Mouse (Mus musculus) hindbrain, embryonic 14.5 days (tissue): ENCODE results near the gene Mbtps1. TPM values are rescaled to one million over a fixed set of nuclear protein-coding genes. Genes with fewer than 3 reads are reported as not detected.

Experiments used
- ATAC-seq: fragments of 200-750 bp; cut with Nextera tagmentation; 2 replicates; pipeline ENCODE4 v1.8.0; 2017; ENCODE audit warnings: moderate number of reproducible peaks, mild to moderate bottlenecking, moderate TSS enrichment, moderate library complexity; ENCODE audit not compliant: low FRiP score
- DNase-seq: peaks from one replicate; pipeline ENCODE4 v3.0.0-alpha.2; 2015; ENCODE audit warnings: low spot score
- H3K27ac ChIP-seq: fragments of 300-500 bp; sonication (generic); 2 replicates; pipeline ENCODE4 v1.5.1; 2014; ENCODE audit warnings: mild to moderate bottlenecking, moderate library complexity
- H3K27me3 ChIP-seq: fragments of 300-500 bp; sonication (generic); 2 replicates; pipeline ENCODE4 v1.6.1; 2014; ENCODE audit warnings: mild to moderate bottlenecking, low read length, mixed read lengths; ENCODE audit not compliant: control insufficient read depth, insufficient read depth
- H3K36me3 ChIP-seq: fragments of 300-500 bp; sonication (generic); replicated peaks from 2 replicates; pipeline ENCODE4 v1.6.1; 2014; ENCODE audit not compliant: control insufficient read depth, insufficient read depth
- H3K4me1 ChIP-seq: fragments of 300-500 bp; sonication (generic); replicated peaks from 2 replicates; pipeline ENCODE4 v1.6.1; 2014; ENCODE audit warnings: antibody characterized with exemption, low read length, mixed read lengths; ENCODE audit not compliant: control insufficient read depth, insufficient read depth
- H3K4me2 ChIP-seq: fragments of 300-500 bp; sonication (generic); replicated peaks from 2 replicates; pipeline ENCODE4 v1.6.1; 2014; ENCODE audit warnings: mild to moderate bottlenecking, moderate library complexity
- H3K4me3 ChIP-seq: fragments of 300-500 bp; sonication (generic); replicated peaks from 2 replicates; pipeline ENCODE4 v1.5.1; 2014; ENCODE audit warnings: mild to moderate bottlenecking, low read length
- H3K9ac ChIP-seq: fragments of 300-500 bp; sonication (generic); 2 replicates; pipeline ENCODE4 v1.6.1; 2014
- H3K9me3 ChIP-seq: fragments of 300-500 bp; sonication (generic); 2 replicates; pipeline ENCODE4 v1.6.1; 2016; ENCODE audit warnings: low read length; ENCODE audit not compliant: control insufficient read depth
- WGBS: fragments of 180-500 bp; shearing (Covaris S2); extraction: QIAGEN DNeasy Blood & Tissue Kit; methylation state at CpG from one replicate; pipeline ENCODE4 v1.1.7; 2014; 5-methylcytosine and 5-hydroxymethylcytosine counted together
- polyA plus RNA-seq: library from polyadenylated mRNA; unstranded; fragments of >200 nt; fragmentation: Nextera tagmentation; extraction: Ambion mirVana; gene quantifications from 2 replicates; pipeline ENCODE4 v1.2.1, GENCODE M21; 2014

Gene Mbtps1
- polyA plus RNA-seq, 1 experiment from 2014 or later, result 51.1 TPM

- 91% methylated on average over 18 of the region's 18 CpGs for WGBS
- H3K9ac ChIP-seq, result no peak overlapping the region
- H3K9me3 ChIP-seq, result no peaks in the 10 kb centered on the region
- H3K4me1 ChIP-seq, result no peaks in the 10 kb centered on the region
- H3K36me3 ChIP-seq, result peaks cover 50% of the 10 kb centered on the region
- no peak overlapping the region for H3K4me2 ChIP-seq
- ATAC-seq, result no peak
- no peak overlapping the region for H3K4me3 ChIP-seq
- no peaks in the 10 kb centered on the region for H3K27me3 ChIP-seq
- no peak overlapping the region for H3K27ac ChIP-seq
- DNase-seq, result no peak
Observed at GRCm38 (mm10) chr8:119547019-119547691, 11.4 kb downstream of the Mbtps1 start.

GRCm38 (mm10) chr8:119545791-119546190, 12.7 kb downstream of the Mbtps1 start:
- Histone ChIP-seq H3K27ac (no peak overlapping the region), H3K4me3 (no peak overlapping the region), H3K9me3 (no peaks in the 10 kb centered on the region), H3K27me3 (no peaks in the 10 kb centered on the region), H3K9ac (no peak overlapping the region), H3K4me2 (no peak overlapping the region), H3K4me1 (no peaks in the 10 kb centered on the region), H3K36me3 (peaks cover 64% of the 10 kb centered on the region)
- DNase-seq (no peak), ATAC-seq (no peak)
- WGBS, result 93% methylated on average over 6 of the region's 6 CpGs

DNA sequence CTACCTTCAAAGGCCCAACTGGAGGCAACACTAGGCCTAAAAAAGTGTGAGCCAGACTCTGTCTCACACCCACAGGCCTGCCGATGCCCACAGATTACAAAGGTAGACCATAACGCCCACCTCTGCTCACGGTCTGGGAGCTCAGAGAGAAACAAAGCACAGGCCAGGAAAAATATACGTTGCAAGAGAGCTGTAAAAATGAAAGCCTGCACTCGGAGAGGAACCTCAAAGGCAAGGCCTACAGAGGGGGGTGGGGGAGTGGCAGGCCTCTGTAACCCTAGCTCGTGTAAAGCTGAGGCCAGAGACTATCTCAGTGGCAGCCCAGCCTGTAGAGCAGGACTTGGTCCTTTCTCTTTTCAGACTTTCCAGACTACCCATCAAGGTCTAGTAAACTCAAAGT, 13.4 kb downstream of the Mbtps1 start:
- ATAC-seq (no peak), DNase-seq (no peak)
- Histone ChIP-seq H3K27me3 (no peaks in the 10 kb centered on the region), H3K4me3 (no peak overlapping the region), H3K9me3 (no peaks in the 10 kb centered on the region), H3K4me1 (no peaks in the 10 kb centered on the region), H3K36me3 (peaks cover 70% of the 10 kb centered on the region), H3K9ac (no peak overlapping the region), H3K4me2 (no peak overlapping the region), H3K27ac (no peak overlapping the region)
- 84% methylated on average over 6 of the region's 6 CpGs for whole genome bisulfite sequencing

DNA sequence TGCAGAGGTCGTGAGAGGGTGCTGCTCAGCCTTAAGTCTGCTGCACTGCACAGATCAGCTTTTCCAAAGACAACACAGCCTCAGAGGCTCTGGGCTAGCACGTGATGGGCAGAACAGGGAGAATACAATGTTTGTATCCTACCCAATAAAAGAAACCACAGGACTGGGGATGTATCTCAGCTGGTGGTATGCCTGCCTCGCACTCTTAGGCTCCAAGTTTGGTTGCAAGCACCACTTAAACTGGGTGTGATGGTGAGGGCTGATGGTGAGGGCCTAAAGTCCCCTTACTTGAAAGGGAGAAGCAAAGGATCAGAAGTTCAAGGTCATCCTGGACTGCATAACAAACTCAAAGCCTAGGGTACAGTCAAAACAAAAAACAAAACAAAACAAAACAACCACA, 13.9 kb downstream of the Mbtps1 start:
- Histone ChIP-seq H3K9me3 (no peaks in the 10 kb centered on the region), H3K27me3 (no peaks in the 10 kb centered on the region), H3K36me3 (peaks cover 76% of the 10 kb centered on the region), H3K4me1 (no peaks in the 10 kb centered on the region), H3K4me3 (no peak overlapping the region), H3K9ac (no peak overlapping the region), H3K4me2 (no peak overlapping the region), H3K27ac (no peak overlapping the region)
- DNase-seq (no peak), ATAC-seq (no peak)
- WGBS, result 92% methylated on average over 3 of the region's 3 CpGs

GRCm38 (mm10) chr8:119531973-119532372, 26.6 kb downstream of the Mbtps1 start:
- WGBS, result 88% methylated on average over 9 of the region's 9 CpGs
- Histone ChIP-seq H3K27ac (no peak overlapping the region), H3K4me3 (no peak overlapping the region), H3K36me3 (peaks cover 100% of the 10 kb centered on the region), H3K27me3 (no peaks in the 10 kb centered on the region), H3K4me1 (no peaks in the 10 kb centered on the region), H3K9ac (no peak overlapping the region), H3K9me3 (no peaks in the 10 kb centered on the region), H3K4me2 (no peak overlapping the region)
- no peak for DNase-seq
- no peak for ATAC-seq

DNA sequence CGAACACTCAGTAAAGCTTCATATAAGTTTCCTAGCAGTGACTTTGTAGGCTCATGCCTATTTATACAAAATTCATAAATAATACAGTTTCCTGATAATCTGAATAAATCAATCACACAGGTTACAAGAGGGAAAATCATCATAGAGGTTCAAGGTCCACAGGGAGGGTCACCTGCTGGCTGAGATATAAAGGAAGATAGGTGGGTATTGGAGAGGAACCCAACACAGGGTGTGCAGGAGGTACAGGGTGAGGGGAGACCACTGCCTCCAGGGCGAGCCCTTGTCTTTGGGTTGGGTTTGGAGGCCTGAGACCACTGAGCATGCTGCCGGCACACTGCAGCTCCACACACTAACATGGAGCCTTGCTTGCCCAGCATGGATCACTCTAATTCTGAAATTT, 27.1 kb downstream of the Mbtps1 start:
- no peak overlapping the region for H3K4me3 ChIP-seq
- DNase-seq, result no peak
- 95% methylated on average over 3 of the region's 3 CpGs for WGBS
- H3K27me3 ChIP-seq, result no peaks in the 10 kb centered on the region
- H3K4me1 ChIP-seq, result no peaks in the 10 kb centered on the region
- no peak for ATAC-seq
- no peak overlapping the region for H3K4me2 ChIP-seq
- no peak overlapping the region for H3K9ac ChIP-seq
- peaks cover 100% of the 10 kb centered on the region for H3K36me3 ChIP-seq
- H3K27ac ChIP-seq, result no peak overlapping the region
- H3K9me3 ChIP-seq, result no peaks in the 10 kb centered on the region

GRCm38 (mm10) chr8:119530937-119531336, 27.6 kb downstream of the Mbtps1 start:
- ATAC-seq (no peak), DNase-seq (no peak)
- no peak overlapping the region for H3K4me3 ChIP-seq
- no peaks in the 10 kb centered on the region for H3K9me3 ChIP-seq
- no peak overlapping the region for H3K27ac ChIP-seq
- H3K4me2 ChIP-seq, result no peak overlapping the region
- H3K9ac ChIP-seq, result no peak overlapping the region
- WGBS, result 92% methylated on average over 6 of the region's 6 CpGs
- no peaks in the 10 kb centered on the region for H3K27me3 ChIP-seq
- H3K36me3 ChIP-seq, result peaks cover 99% of the 10 kb centered on the region
- H3K4me1 ChIP-seq, result no peaks in the 10 kb centered on the region

- no peaks in the 10 kb centered on the region for H3K4me1 ChIP-seq
- no peak overlapping the region for H3K27ac ChIP-seq
- no peaks in the 10 kb centered on the region for H3K27me3 ChIP-seq
- 95% methylated on average over 7 of the region's 7 CpGs for WGBS
- no peak overlapping the region for H3K4me3 ChIP-seq
- no peak overlapping the region for H3K4me2 ChIP-seq
- no peaks in the 10 kb centered on the region for H3K9me3 ChIP-seq
- ATAC-seq, result no peak
- H3K36me3 ChIP-seq, result peaks cover 99% of the 10 kb centered on the region
- H3K9ac ChIP-seq, result no peak overlapping the region
- DNase-seq, result no peak
Observed at GRCm38 (mm10) chr8:119528762-119529161, 29.8 kb downstream of the Mbtps1 start.

GRCm38 (mm10) chr8:119520102-119520501, 38.4 kb downstream of the Mbtps1 start:
- Histone ChIP-seq H3K36me3 (peaks cover 96% of the 10 kb centered on the region), H3K9ac (no peak overlapping the region), H3K27ac (no peak overlapping the region), H3K4me2 (no peak overlapping the region), H3K4me1 (no peaks in the 10 kb centered on the region), H3K9me3 (no peaks in the 10 kb centered on the region), H3K27me3 (no peaks in the 10 kb centered on the region), H3K4me3 (no peak overlapping the region)
- 77% methylated on average over 7 of the region's 7 CpGs for WGBS
- DNase-seq (no peak), ATAC-seq (no peak)

- ATAC-seq (no peak), DNase-seq (no peak)
- no peaks in the 10 kb centered on the region for H3K27me3 ChIP-seq
- H3K4me1 ChIP-seq, result no peaks in the 10 kb centered on the region
- 49% methylated on average over 5 of the region's 5 CpGs for WGBS
- H3K27ac ChIP-seq, result no peak overlapping the region
- no peak overlapping the region for H3K9ac ChIP-seq
- H3K36me3 ChIP-seq, result peaks cover 97% of the 10 kb centered on the region
- no peak overlapping the region for H3K4me2 ChIP-seq
- no peaks in the 10 kb centered on the region for H3K9me3 ChIP-seq
- H3K4me3 ChIP-seq, result no peak overlapping the region
Observed at GRCm38 (mm10) chr8:119516674-119517073, 41.9 kb downstream of the Mbtps1 start.
